Mouse (Mus musculus): ENCODE measurements around the gene Dnajc27.

- TF ChIP-seq CTCF (IDR thresholded peaks at IDR 0.05; ENCODE audit: control insufficient read depth, insufficient read depth, low read length) (no peak), POLR2A (IDR thresholded peaks at IDR 0.05; ENCODE audit: borderline replicate concordance, control insufficient read depth, low read depth, low read length) (no peak)
These were observed 75.8 kb downstream of the Dnajc27 start for GRCm38 (mm10) chr12:4158179-4158578.

Data from bone marrow, adult 2 months (tissue).